Mouse (Mus musculus) gastrocnemius, adult 2 months (tissue): ENCODE results near the gene Larp1. TPM values are rescaled to one million over a fixed set of nuclear protein-coding genes. Genes with fewer than 3 reads are reported as not detected.

ENCODE experiments used
- DNase-seq: peaks from one replicate; pipeline ENCODE4 v3.0.0; 2022
- H3K27ac ChIP-seq: fragments of 200-600 bp; 2 replicates; pipeline ENCODE4 v1.8.1; 2022; ENCODE audit warnings: mild to moderate bottlenecking
- H3K4me3 ChIP-seq: fragments of 200-600 bp; 2 replicates; pipeline ENCODE4 v1.8.1; 2022; ENCODE audit warnings: mild to moderate bottlenecking, moderate library complexity
- CTCF ChIP-seq: fragments of 200-600 bp; IDR thresholded peaks from 2 replicates; pipeline ENCODE4 v1.8.1; 2022; ENCODE audit warnings: antibody characterized with exemption, mild to moderate bottlenecking, moderate library complexity
- intact Hi-C: fragments of 180-260 bp; cut with DNase I; formaldehyde crosslinking; loops from one replicate; pipeline ENCODE4 v1.15.1; 2025
- long read RNA-seq, 2 experiments: library from polyadenylated mRNA; stranded (forward); transcript quantifications; one replicate each; pipeline ENCODE4 v2.0.0; 2021
- total RNA-seq, 2 experiments: library from RNA; stranded (reverse); gene quantifications; 2 replicates each; pipeline ENCODE4 v1.2.3; 2021

Gene Larp1
- total RNA-seq = 10 to 100 TPM; 90.4 to 98.4 TPM
- long read RNA-seq, experiment 1, full-length matches to known transcripts = 31 of 86 reads
- long read RNA-seq, experiment 1, partial matches to known transcripts = 52 of 86 reads
- long read RNA-seq, experiment 1, other reads (novel, unspliced or antisense) = 3 of 86 reads
- long read RNA-seq, experiment 2, full-length matches to known transcripts = 22 of 86 reads
- long read RNA-seq, experiment 2, partial matches to known transcripts = 30 of 86 reads
- long read RNA-seq, experiment 2, other reads (novel, unspliced or antisense) = 34 of 86 reads

DNA sequence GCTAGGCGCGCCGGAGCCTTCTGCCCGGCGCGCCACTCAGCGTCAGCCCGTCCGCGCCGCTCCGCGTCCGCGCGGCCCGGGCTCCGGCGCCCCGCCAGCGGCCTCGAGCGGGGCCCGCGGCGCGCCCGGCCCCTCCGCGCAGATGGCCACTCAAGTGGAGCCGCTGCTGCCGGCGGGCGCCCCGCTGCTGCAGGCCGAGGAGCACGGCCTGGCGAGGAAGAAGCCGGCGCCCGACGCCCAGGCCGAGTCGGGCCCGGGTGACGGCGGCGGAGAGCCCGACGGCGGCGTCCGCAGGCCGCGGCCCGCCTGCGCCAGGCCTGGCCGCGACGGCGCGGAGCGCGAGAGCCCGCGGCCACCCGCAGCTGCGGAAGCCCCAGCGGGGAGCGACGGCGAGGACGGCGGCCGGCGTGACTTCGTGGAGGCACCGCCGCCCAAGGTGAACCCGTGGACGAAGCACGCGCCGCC lies at the start of gene Larp1:
TSS of gene Larp1 (plus strand) at position 14 of the 465 bp plus-strand sequence.
- intact Hi-C loops = loop anchor here (2.0 to 5.0 kb wide), 2 partner anchors 93 to 298 kb away; partner anchors contain the start of genes Cnot8 and Zfp692
- TF ChIP-seq CTCF = no peak
- Histone ChIP-seq H3K4me3 (peak within 1 kb of the TSS; percentile 93), H3K27ac (peak within 1 kb of the TSS; percentile 93)
- DNase-seq = peak; percentile 71

- DNase-seq = no peak
- Histone ChIP-seq H3K27ac (no peak overlapping the region), H3K4me3 (no peak overlapping the region)
- no peak for TF ChIP-seq CTCF
- intact Hi-C loops = no loop called here
Measured at GRCm38 (mm10) chr11:57959924-57960323, 48.9 kb upstream of the Larp1 start.

- DNase-seq = peak; percentile 85
- no peak for TF ChIP-seq CTCF
- intact Hi-C loops = no loop called here
- Histone ChIP-seq H3K4me3 (peak overlapping the region; percentile 74), H3K27ac (peak overlapping the region; percentile 94)
Measured at GRCm38 (mm10) chr11:57962382-57963285, 46.2 kb upstream of the Larp1 start.

DNA sequence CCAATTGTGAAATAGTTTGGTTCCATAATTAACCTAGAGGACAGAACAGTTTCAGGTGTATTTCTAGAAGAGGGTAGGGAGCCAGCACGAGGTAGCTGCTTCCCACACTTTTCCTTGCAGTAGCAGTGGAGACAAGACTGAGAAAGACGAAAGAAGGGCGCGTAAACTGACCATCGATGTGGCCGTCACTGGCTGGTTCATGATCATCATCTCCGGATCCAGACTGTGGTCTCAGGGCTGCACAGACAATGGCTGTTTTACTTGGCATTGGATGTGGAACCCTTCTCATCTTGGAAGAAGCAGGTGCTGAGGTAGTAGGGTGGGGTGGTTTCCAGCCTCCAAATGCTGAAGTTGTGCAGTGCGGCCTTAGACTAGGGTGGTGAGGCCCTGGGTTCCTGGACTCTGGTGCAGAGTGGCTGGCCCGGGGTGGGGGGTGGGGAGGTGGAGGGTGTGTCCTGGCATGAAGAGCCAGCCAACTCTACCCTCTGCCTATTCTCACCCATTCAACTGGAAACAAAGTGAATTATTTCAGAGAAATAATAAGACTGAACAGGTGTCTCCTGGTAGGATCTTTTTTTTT lies 45.5 kb upstream of the Larp1 start:
- TF ChIP-seq CTCF = no peak
- no peak for DNase-seq
- Histone ChIP-seq H3K4me3 (peak overlapping the region; percentile 74), H3K27ac (peak overlapping the region; percentile 94)
- intact Hi-C loops = no loop called here

DNA sequence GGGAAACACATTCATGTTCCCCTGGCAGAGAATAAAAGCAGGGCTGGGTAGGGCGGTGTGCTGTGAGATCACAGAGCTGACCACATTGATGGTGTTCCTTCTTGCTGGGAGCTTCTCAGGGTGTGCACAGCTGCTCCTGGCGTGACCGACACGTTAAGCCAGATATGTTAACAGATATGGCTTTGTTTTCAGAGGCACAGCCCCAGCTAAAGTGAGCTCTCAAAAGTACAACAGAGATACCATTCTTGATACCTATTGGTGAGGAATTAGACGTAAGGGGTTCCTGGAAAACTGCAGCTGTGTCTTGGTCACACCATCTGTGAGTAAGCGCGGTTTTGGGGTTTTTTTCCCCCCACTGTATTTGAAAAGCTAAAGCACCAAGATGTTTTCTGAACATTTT lies 42.2 kb upstream of the Larp1 start:
- Histone ChIP-seq H3K27ac (no peak overlapping the region), H3K4me3 (no peak overlapping the region)
- no peak for TF ChIP-seq CTCF
- no peak for DNase-seq
- intact Hi-C loops = no loop called here

DNA sequence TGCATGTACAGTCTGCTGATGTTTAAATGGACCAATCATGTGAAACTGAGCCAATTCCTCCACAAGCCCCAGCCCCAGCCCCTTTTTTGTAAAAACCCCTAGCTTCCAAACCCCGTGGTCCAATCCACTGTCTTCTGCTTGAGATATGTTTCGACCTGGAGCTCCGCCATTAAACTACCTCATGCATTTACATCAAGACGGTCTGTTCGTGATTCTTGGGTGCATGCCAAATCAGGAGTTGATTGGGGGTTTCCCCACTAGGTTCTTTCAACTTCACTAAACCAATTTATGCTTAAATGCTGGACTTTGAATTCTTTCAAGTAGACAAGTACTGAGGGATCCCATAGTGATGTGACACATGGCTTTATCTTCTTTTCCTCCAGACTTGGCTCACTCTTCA lies 40.6 kb upstream of the Larp1 start:
- no peak overlapping the region for H3K27ac ChIP-seq
- intact Hi-C loops = no loop called here
- DNase-seq = no peak
- no peak overlapping the region for H3K4me3 ChIP-seq
- no peak for TF ChIP-seq CTCF

GRCm38 (mm10) chr11:57970541-57970940 lies 38.3 kb upstream of the Larp1 start:
- Histone ChIP-seq H3K4me3 (no peak overlapping the region), H3K27ac (no peak overlapping the region)
- DNase-seq = no peak
- intact Hi-C loops = no loop called here
- TF ChIP-seq CTCF = no peak

- TF ChIP-seq CTCF = no peak
- intact Hi-C loops = no loop called here
- Histone ChIP-seq H3K4me3 (peak overlapping the region; percentile 13; the same call in 1 of the 2 replicates), H3K27ac (peak overlapping the region; percentile 48)
- peak; percentile 70 for DNase-seq
Measured at GRCm38 (mm10) chr11:57973001-57973912, 35.6 kb upstream of the Larp1 start.

DNA sequence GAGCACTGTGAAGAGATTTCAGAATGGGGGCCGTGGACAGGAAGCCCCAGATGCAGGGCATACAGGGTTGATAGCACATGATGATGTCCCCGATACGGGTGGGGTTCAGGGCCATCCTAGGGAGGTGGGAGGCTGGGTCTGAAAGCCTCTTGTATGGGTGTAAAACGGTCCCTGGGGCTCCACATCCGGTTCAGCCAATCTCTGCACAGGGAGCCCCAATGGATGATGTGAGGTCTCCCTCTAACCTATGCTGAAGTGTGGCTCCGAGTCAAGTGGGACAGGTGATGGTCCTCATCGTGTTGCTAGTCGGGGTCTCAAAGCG lies 35.0 kb upstream of the Larp1 start:
- no peak overlapping the region for H3K27ac ChIP-seq
- TF ChIP-seq CTCF = no peak
- intact Hi-C loops = no loop called here
- no peak overlapping the region for H3K4me3 ChIP-seq
- no peak for DNase-seq

GRCm38 (mm10) chr11:57975876-57976275 lies 33.0 kb upstream of the Larp1 start:
- no peak for TF ChIP-seq CTCF
- DNase-seq = no peak
- Histone ChIP-seq H3K4me3 (no peak overlapping the region), H3K27ac (no peak overlapping the region)
- intact Hi-C loops = no loop called here

- peak; percentile 77 for DNase-seq
- intact Hi-C loops = no loop called here
- Histone ChIP-seq H3K4me3 (no peak overlapping the region), H3K27ac (peak overlapping the region; percentile 72)
- no peak for TF ChIP-seq CTCF
Measured at GRCm38 (mm10) chr11:57977681-57978080, 31.2 kb upstream of the Larp1 start.

GRCm38 (mm10) chr11:57979621-57980020 lies 29.2 kb upstream of the Larp1 start:
- no peak for DNase-seq
- no peak for TF ChIP-seq CTCF
- no peak overlapping the region for H3K4me3 ChIP-seq
- peak overlapping the region; percentile 35; the same call in 1 of the 2 replicates for H3K27ac ChIP-seq
- intact Hi-C loops = no loop called here
